Mouse (Mus musculus) CH12.LX (cell line): ENCODE data around the gene Car1.

Source experiments
- CHD2 ChIP-seq: IDR thresholded peaks from 2 replicates; pipeline ENCODE4 v1.6.1; 2011; ENCODE audit warnings: low read length, improper control_type of control experiment
- CTCF ChIP-seq, 2 experiments: IDR thresholded peaks in 1 of 2; conservative IDR thresholded peaks in 1 of 2; 2 replicates each; pipeline ENCODE4 v1.5.1; 2011 to 2012; ENCODE audit warnings: low read depth in 2 of 2, low read length in 2 of 2, improper control_type of control experiment in 1 of 2, inconsistent platforms in 1 of 2, mild to moderate bottlenecking in 1 of 2, moderate library complexity in 1 of 2
- E2F4 ChIP-seq: IDR thresholded peaks from 2 replicates; pipeline ENCODE4 v1.6.1; 2011; ENCODE audit warnings: low read depth, low read length, improper control_type of control experiment; ENCODE audit not compliant: insufficient replicate concordance
- EP300 ChIP-seq: IDR thresholded peaks from 2 replicates; pipeline ENCODE4 v1.6.1; 2011; ENCODE audit warnings: low read length, improper control_type of control experiment
- GABPA ChIP-seq: IDR thresholded peaks from 2 replicates; pipeline ENCODE4 v1.6.1; 2012; ENCODE audit warnings: low read depth, low read length, improper control_type of control experiment, inconsistent platforms; ENCODE audit not compliant: insufficient replicate concordance
- MYC ChIP-seq: IDR thresholded peaks from 2 replicates; pipeline ENCODE4 v1.6.1; 2011; ENCODE audit warnings: low read depth, mild to moderate bottlenecking, improper control_type of control experiment, low read length
- NELFE ChIP-seq: IDR thresholded peaks from 2 replicates; pipeline ENCODE4 v1.6.1; 2011; ENCODE audit warnings: low read depth, low read length, improper control_type of control experiment
- NRF1 ChIP-seq: IDR thresholded peaks from 2 replicates; pipeline ENCODE4 v1.6.1; 2014; ENCODE audit warnings: low read depth, mild to moderate bottlenecking, inconsistent platforms, low read length, improper control_type of control experiment, moderate library complexity
- POLR2A ChIP-seq: IDR thresholded peaks from 2 replicates; pipeline ENCODE4 v1.6.1; 2011; ENCODE audit warnings: low read depth, mild to moderate bottlenecking, improper control_type of control experiment, low read length
- RCOR1 ChIP-seq: conservative IDR thresholded peaks from 2 replicates; pipeline ENCODE4 v1.6.1; 2012; ENCODE audit warnings: low read depth, mild to moderate bottlenecking, inconsistent platforms, low read length, improper control_type of control experiment
- TBP ChIP-seq: conservative IDR thresholded peaks from 2 replicates; pipeline ENCODE4 v1.6.1; 2011; ENCODE audit warnings: low read depth, low read length, improper control_type of control experiment
- ZKSCAN1 ChIP-seq: IDR thresholded peaks from 2 replicates; pipeline ENCODE4 v1.6.1; 2012; ENCODE audit warnings: low read depth, inconsistent platforms, low read length, improper control_type of control experiment, borderline replicate concordance
- ZMIZ1 ChIP-seq: IDR thresholded peaks from 2 replicates; pipeline ENCODE4 v1.6.1; 2012; ENCODE audit warnings: low read depth, mild to moderate bottlenecking, inconsistent platforms, low read length, improper control_type of control experiment

DNA sequence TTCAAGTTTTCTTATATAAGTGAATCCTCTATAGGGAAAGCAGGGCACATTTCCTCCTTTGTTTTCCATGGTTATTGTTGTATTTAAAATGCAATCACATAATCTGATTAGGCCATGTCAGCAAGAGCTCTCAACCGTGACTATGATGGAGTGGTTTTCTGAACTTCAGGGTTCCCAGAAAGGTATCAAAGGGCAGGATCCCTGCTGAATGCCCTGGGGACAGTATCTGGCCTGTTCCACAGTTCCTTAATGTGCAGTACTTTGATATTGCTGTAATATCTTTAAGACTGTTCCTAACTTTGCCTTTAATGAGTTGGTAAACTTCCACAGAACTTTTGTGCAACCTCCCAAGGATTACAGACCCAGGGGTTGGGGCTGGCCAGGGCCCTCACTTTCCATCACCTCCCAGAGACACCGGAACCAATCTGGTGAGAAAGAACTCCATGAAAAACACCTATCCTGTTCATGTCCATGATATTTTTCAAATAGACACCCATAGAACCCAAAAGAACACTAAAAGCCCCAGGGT lies 21.6 kb downstream of the Car1 start:
- TF ChIP-seq CTCF (conservative IDR thresholded peaks at IDR 0.05 in 1 of 2, IDR thresholded peaks at IDR 0.05 in 1 of 2; ENCODE audit: low read depth in 2 of 2, low read length in 2 of 2), result no peak
- no peak for TF ChIP-seq E2F4
- TF ChIP-seq NELFE, result no peak
- no peak for TF ChIP-seq RCOR1
- no peak for TF ChIP-seq POLR2A
- TF ChIP-seq NRF1, result no peak
- TF ChIP-seq GABPA, result no peak
- TF ChIP-seq EP300, result no peak
- no peak for TF ChIP-seq MYC
- no peak for TF ChIP-seq ZKSCAN1
- TF ChIP-seq TBP, result no peak
- no peak for TF ChIP-seq CHD2
- no peak for TF ChIP-seq ZMIZ1
